Mouse (Mus musculus) R1 (cell line): ENCODE measurements around the gene Agpat4.

ENCODE experiments used
- DNase-seq: peaks from one replicate; pipeline ENCODE4 v3.0.0-alpha.2; 2018; ENCODE audit warnings: low read depth, low spot score

Gene Agpat4

GRCm38 (mm10) chr17:12118561-12118925 is at the start of gene Agpat4:
Gene Agpat4, plus strand, starts transcription at chr17:12118704.
- peak; percentile 65 for DNase-seq

- DNase-seq, result peak; percentile 79
Observed at GRCm38 (mm10) chr17:12076816-12077215, 41.7 kb upstream of the Agpat4 start.

- no peak for DNase-seq
Observed at GRCm38 (mm10) chr17:12080656-12081495, 37.6 kb upstream of the Agpat4 start.

- DNase-seq, result no peak
Observed at GRCm38 (mm10) chr17:12082201-12082600, 36.3 kb upstream of the Agpat4 start.

GRCm38 (mm10) chr17:12090261-12090927 is 28.1 kb upstream of the Agpat4 start:
- DNase-seq, result no peak

GRCm38 (mm10) chr17:12092901-12093564 is 25.5 kb upstream of the Agpat4 start:
- DNase-seq, result no peak

- no peak for DNase-seq
Observed at GRCm38 (mm10) chr17:12094016-12094415, 24.5 kb upstream of the Agpat4 start.

- DNase-seq, result no peak
Observed at GRCm38 (mm10) chr17:12094827-12095590, 23.5 kb upstream of the Agpat4 start.

GRCm38 (mm10) chr17:12099415-12099814 is 19.1 kb upstream of the Agpat4 start:
- DNase-seq, result no peak

- no peak for DNase-seq
Observed at GRCm38 (mm10) chr17:12102326-12102725, 16.2 kb upstream of the Agpat4 start.

- peak; percentile 80 for DNase-seq
Observed at GRCm38 (mm10) chr17:12103781-12104180, 14.7 kb upstream of the Agpat4 start.

GRCm38 (mm10) chr17:12104245-12104644 is 14.3 kb upstream of the Agpat4 start:
- no peak for DNase-seq

GRCm38 (mm10) chr17:12104690-12105089 is 13.8 kb upstream of the Agpat4 start:
- DNase-seq, result no peak

GRCm38 (mm10) chr17:12106255-12106654 is 12.2 kb upstream of the Agpat4 start:
- peak; percentile 77 for DNase-seq

- no peak for DNase-seq
Observed at GRCm38 (mm10) chr17:12113626-12114025, 4.9 kb upstream of the Agpat4 start.

GRCm38 (mm10) chr17:12115086-12115485 is 3.4 kb upstream of the Agpat4 start:
- DNase-seq, result peak; percentile 83

- DNase-seq, result peak; percentile 10
Observed at GRCm38 (mm10) chr17:12118131-12118530, 373 bp upstream of the Agpat4 start.

- peak; percentile 92 for DNase-seq
Observed at GRCm38 (mm10) chr17:12118926-12119641, 580 bp downstream of the Agpat4 start.

GRCm38 (mm10) chr17:12119675-12120074 is 1.2 kb downstream of the Agpat4 start:
- peak; percentile 80 for DNase-seq

GRCm38 (mm10) chr17:12120268-12120667 is 1.8 kb downstream of the Agpat4 start:
- no peak for DNase-seq

- peak; percentile 10 for DNase-seq
Observed at GRCm38 (mm10) chr17:12121226-12121794, 2.8 kb downstream of the Agpat4 start.
